Mouse (Mus musculus) limb, embryonic 11.5 days (tissue): ENCODE measurements around the gene Magi2. TPM values are rescaled to one million over a fixed set of nuclear protein-coding genes. Genes with fewer than 3 reads are reported as not detected.

ENCODE experiments used
- ATAC-seq: fragments of 200-750 bp; cut with Nextera tagmentation; 2 replicates; pipeline ENCODE4 v1.8.0; 2017; ENCODE audit warnings: low read depth; ENCODE audit not compliant: insufficient number of reproducible peaks, low FRiP score, low TSS enrichment
- DNase-seq: peaks from one replicate; pipeline ENCODE4 v3.0.0-alpha.2; 2015; ENCODE audit warnings: low spot score
- H3K27ac ChIP-seq: fragments of 300-500 bp; sonication (generic); replicated peaks from 2 replicates; pipeline ENCODE4 v1.5.1; 2014; ENCODE audit warnings: low read depth, mild to moderate bottlenecking, low read length
- H3K27me3 ChIP-seq: fragments of 300-500 bp; sonication (generic); 2 replicates; pipeline ENCODE4 v1.6.1; 2014; ENCODE audit warnings: mild to moderate bottlenecking, low read length, mixed read lengths; ENCODE audit not compliant: control insufficient read depth, insufficient read depth
- H3K36me3 ChIP-seq: fragments of 300-500 bp; sonication (generic); 2 replicates; pipeline ENCODE4 v1.6.1; 2014; ENCODE audit warnings: mild to moderate bottlenecking, low read length, moderate library complexity, mixed read lengths; ENCODE audit not compliant: control insufficient read depth, insufficient read depth
- H3K4me1 ChIP-seq: fragments of 300-500 bp; sonication (generic); 2 replicates; pipeline ENCODE4 v1.6.1; 2014; ENCODE audit warnings: low read length, mixed read lengths; ENCODE audit not compliant: control insufficient read depth, insufficient read depth
- H3K4me2 ChIP-seq: fragments of 300-500 bp; sonication (generic); 2 replicates; pipeline ENCODE4 v1.6.1; 2014; ENCODE audit warnings: low read depth, mild to moderate bottlenecking, moderate library complexity; ENCODE audit not compliant: severe bottlenecking
- H3K4me3 ChIP-seq: fragments of 300-500 bp; sonication (generic); 2 replicates; pipeline ENCODE4 v1.5.1; 2014; ENCODE audit warnings: low read depth, low read length
- H3K9ac ChIP-seq: fragments of 300-500 bp; sonication (generic); 2 replicates; pipeline ENCODE4 v1.6.1; 2014; ENCODE audit warnings: mild to moderate bottlenecking, low read length
- H3K9me3 ChIP-seq: fragments of 300-500 bp; sonication (generic); 2 replicates; pipeline ENCODE4 v1.6.1; 2016; ENCODE audit warnings: low read length; ENCODE audit not compliant: control insufficient read depth
- WGBS: fragments of 180-500 bp; shearing (Covaris S2); extraction: QIAGEN DNeasy Blood & Tissue Kit; methylation state at CpG from one replicate; pipeline ENCODE4 v1.1.7; 2014; 5-methylcytosine and 5-hydroxymethylcytosine counted together
- polyA plus RNA-seq: library from polyadenylated mRNA; unstranded; fragments of >200 nt; fragmentation: Nextera tagmentation; extraction: Ambion mirVana; gene quantifications from 2 replicates; pipeline ENCODE4 v1.2.1, GENCODE M21; 2014

The Magi2 gene
- polyA plus RNA-seq, 1 experiment from 2014 or later: 2.8 TPM

- Histone ChIP-seq H3K4me1 (no peaks in the 10 kb centered on the region; the same call in 1 of the 2 replicates), H3K36me3 (no peaks in the 10 kb centered on the region), H3K27ac (no peak overlapping the region), H3K9me3 (no peaks in the 10 kb centered on the region), H3K4me3 (no peak overlapping the region), H3K4me2 (no peak overlapping the region), H3K27me3 (no peaks in the 10 kb centered on the region), H3K9ac (no peak overlapping the region)
- WGBS: 9% methylated on average over 3 of the region's 3 CpGs
- ATAC-seq (no peak), DNase-seq (peak; percentile 23)
These were observed 1349.0 kb downstream of the Magi2 start for GRCm38 (mm10) chr5:20575798-20576197.

- no peaks in the 10 kb centered on the region for H3K9me3 ChIP-seq
These were observed 1349.4 kb downstream of the Magi2 start for GRCm38 (mm10) chr5:20576266-20576665.

GRCm38 (mm10) chr5:20578666-20579065 lies 1351.8 kb downstream of the Magi2 start:
- Histone ChIP-seq H3K36me3 (no peaks in the 10 kb centered on the region), H3K27me3 (no peaks in the 10 kb centered on the region), H3K9ac (no peak overlapping the region), H3K4me3 (no peak overlapping the region), H3K9me3 (no peaks in the 10 kb centered on the region), H3K27ac (no peak overlapping the region), H3K4me2 (no peak overlapping the region), H3K4me1 (no peaks in the 10 kb centered on the region; the same call in 1 of the 2 replicates)
- no peak for ATAC-seq
- 90% methylated on average over 3 of the region's 3 CpGs for WGBS
- DNase-seq: peak; percentile 12

More at GRCm38 (mm10) chr5:20576266-20576665, 1349.4 kb downstream of the Magi2 start:
- Histone ChIP-seq H3K4me3 (no peak overlapping the region), H3K27me3 (no peaks in the 10 kb centered on the region), H3K36me3 (no peaks in the 10 kb centered on the region), H3K27ac (no peak overlapping the region), H3K4me1 (no peaks in the 10 kb centered on the region; the same call in 1 of the 2 replicates), H3K4me2 (no peak overlapping the region), H3K9ac (no peak overlapping the region)
- DNase-seq (no peak), ATAC-seq (no peak)

- Histone ChIP-seq H3K27ac (no peak overlapping the region), H3K9me3 (no peaks in the 10 kb centered on the region), H3K27me3 (no peaks in the 10 kb centered on the region), H3K4me1 (no peaks in the 10 kb centered on the region; the same call in 1 of the 2 replicates), H3K4me3 (no peak overlapping the region), H3K4me2 (no peak overlapping the region), H3K36me3 (no peaks in the 10 kb centered on the region), H3K9ac (no peak overlapping the region)
- 94% methylated on average over 4 of the region's 4 CpGs for WGBS
- ATAC-seq (no peak), DNase-seq (no peak)
These were observed 1353.8 kb downstream of the Magi2 start for GRCm38 (mm10) chr5:20580619-20581018.

- Histone ChIP-seq H3K36me3 (no peaks in the 10 kb centered on the region), H3K4me1 (no peaks in the 10 kb centered on the region), H3K4me3 (no peak overlapping the region), H3K27me3 (no peaks in the 10 kb centered on the region), H3K4me2 (no peak overlapping the region), H3K27ac (no peak overlapping the region), H3K9ac (no peak overlapping the region), H3K9me3 (no peaks in the 10 kb centered on the region)
- 71% methylated on average over 10 of the region's 10 CpGs for WGBS
- DNase-seq: no peak
- no peak for ATAC-seq
These were observed 1356.2 kb downstream of the Magi2 start for GRCm38 (mm10) chr5:20582995-20583435.

- ATAC-seq (no peak), DNase-seq (peak; percentile 9)
- WGBS: 83% methylated on average over 3 of the region's 3 CpGs
- H3K9me3 ChIP-seq: no peaks in the 10 kb centered on the region
- H3K4me3 ChIP-seq: no peak overlapping the region
- no peaks in the 10 kb centered on the region for H3K27me3 ChIP-seq
- no peak overlapping the region for H3K9ac ChIP-seq
- no peak overlapping the region for H3K27ac ChIP-seq
- H3K4me2 ChIP-seq: no peak overlapping the region
- H3K4me1 ChIP-seq: no peaks in the 10 kb centered on the region
- no peaks in the 10 kb centered on the region for H3K36me3 ChIP-seq
These were observed 1356.8 kb downstream of the Magi2 start for GRCm38 (mm10) chr5:20583639-20584038.

GRCm38 (mm10) chr5:20584769-20585168 lies 1357.9 kb downstream of the Magi2 start:
- H3K27me3 ChIP-seq: no peaks in the 10 kb centered on the region
- no peak for ATAC-seq
- DNase-seq: peak; percentile 4
- no peaks in the 10 kb centered on the region for H3K36me3 ChIP-seq
- no peak overlapping the region for H3K9ac ChIP-seq
- H3K4me3 ChIP-seq: no peak overlapping the region
- no peak overlapping the region for H3K4me2 ChIP-seq
- WGBS: 88% methylated on average over 3 of the region's 3 CpGs
- H3K4me1 ChIP-seq: no peaks in the 10 kb centered on the region
- no peaks in the 10 kb centered on the region for H3K9me3 ChIP-seq
- no peak overlapping the region for H3K27ac ChIP-seq

- Histone ChIP-seq H3K4me1 (no peaks in the 10 kb centered on the region), H3K36me3 (no peaks in the 10 kb centered on the region), H3K9me3 (no peaks in the 10 kb centered on the region), H3K27ac (no peak overlapping the region), H3K27me3 (no peaks in the 10 kb centered on the region), H3K4me3 (no peak overlapping the region), H3K4me2 (no peak overlapping the region), H3K9ac (no peak overlapping the region)
- WGBS: 51% methylated on average over 3 of the region's 3 CpGs
- DNase-seq (no peak), ATAC-seq (no peak)
These were observed 1362.9 kb downstream of the Magi2 start for GRCm38 (mm10) chr5:20589731-20590130.

- no peak overlapping the region for H3K4me2 ChIP-seq
- no peak overlapping the region for H3K9ac ChIP-seq
- no peaks in the 10 kb centered on the region for H3K9me3 ChIP-seq
- no peak overlapping the region for H3K27ac ChIP-seq
- H3K27me3 ChIP-seq: no peaks in the 10 kb centered on the region
- DNase-seq (no peak), ATAC-seq (no peak)
- H3K36me3 ChIP-seq: no peaks in the 10 kb centered on the region
- H3K4me3 ChIP-seq: no peak overlapping the region
- WGBS: 75% methylated on average over 3 of the region's 3 CpGs
- H3K4me1 ChIP-seq: 0 out of 2 replicates have a peak, but pooled peaks cover 6% of the 10 kb centered on the region
These were observed 1371.4 kb downstream of the Magi2 start for GRCm38 (mm10) chr5:20598196-20598595.
